Mouse (Mus musculus) Patski (cell line): ENCODE results near the gene Ift52. TPM values are rescaled to one million over a fixed set of nuclear protein-coding genes. Genes with fewer than 3 reads are reported as not detected.

ENCODE experiments used
- ATAC-seq: fragments of 100-300 bp; one replicate; pipeline ENCODE4 v1.8.0; 2021
- CTCF ChIA-PET: fragments of 350-600 bp; sonication (Branson Sonifier 250); formaldehyde crosslinking; loops from one replicate; lab custom pipeline; 2022; ENCODE audit warnings: inconsistent platforms; lab: Charles Lee
- POLR2A ChIA-PET: fragments of 350-600 bp; sonication (Branson Sonifier 250); formaldehyde crosslinking; loops from one replicate; lab custom pipeline; 2022; ENCODE audit warnings: antibody characterized with exemption, inconsistent platforms; lab: Charles Lee
- DNase-seq: peaks from one replicate; pipeline ENCODE4 v3.0.0-alpha.2; 2011; ENCODE audit warnings: low read depth, low spot score
- H3K27me3 ChIP-seq: fragments of 371-371 bp; one replicate; pipeline ENCODE4 v1.5.1; 2021
- CTCF ChIP-seq: fragments of 100-300 bp; IDR thresholded peaks from one replicate; pipeline ENCODE4 v1.5.1; 2021
- in situ Hi-C: fragments of 300-500 bp; cut with MboI; formaldehyde crosslinking; loops from 3 replicates; pipeline ENCODE4 v1.11.1; 2018; ENCODE audit warnings: low pct_unique_long_range_greater_than_20kb, mixed read lengths
- polyA plus RNA-seq: library from polyadenylated mRNA; unstranded; gene quantifications from one replicate; pipeline ENCODE4 v1.2.3, GENCODE M21; 2021

Gene Ift52
- polyA plus RNA-seq, 1 experiment from 2014 or later: 62.9 TPM

DNA sequence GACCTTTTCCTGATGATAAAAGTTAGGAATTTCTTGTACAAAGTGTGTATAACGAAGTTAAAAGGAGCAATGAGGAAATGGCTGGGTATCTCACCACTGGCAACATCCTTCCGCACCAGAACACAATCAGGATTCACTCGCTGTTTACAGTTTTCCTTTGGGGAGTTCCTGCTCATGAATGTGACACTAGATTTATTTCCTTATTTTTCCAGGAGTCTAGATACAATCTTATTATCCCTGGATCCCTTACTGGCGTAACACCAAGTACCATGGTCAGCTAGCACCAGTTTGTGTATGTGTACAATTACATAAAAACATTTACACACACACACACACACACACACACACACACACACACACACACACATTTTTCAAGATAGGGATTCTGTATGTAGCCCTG, 9.9 kb upstream of the Ift52 start:
- no peaks in the 10 kb centered on the region for H3K27me3 ChIP-seq
- DNase-seq: no peak
- CTCF ChIA-PET: interaction anchor here (0.8 kb wide), 1 partner anchor 15 kb away, joined by 3 read pairs; no protein-coding TSS in a partner anchor
- ATAC-seq: no peak
- in situ Hi-C loops: no loop called here
- POLR2A ChIA-PET: no interaction called here
- TF ChIP-seq CTCF: no peak

DNA sequence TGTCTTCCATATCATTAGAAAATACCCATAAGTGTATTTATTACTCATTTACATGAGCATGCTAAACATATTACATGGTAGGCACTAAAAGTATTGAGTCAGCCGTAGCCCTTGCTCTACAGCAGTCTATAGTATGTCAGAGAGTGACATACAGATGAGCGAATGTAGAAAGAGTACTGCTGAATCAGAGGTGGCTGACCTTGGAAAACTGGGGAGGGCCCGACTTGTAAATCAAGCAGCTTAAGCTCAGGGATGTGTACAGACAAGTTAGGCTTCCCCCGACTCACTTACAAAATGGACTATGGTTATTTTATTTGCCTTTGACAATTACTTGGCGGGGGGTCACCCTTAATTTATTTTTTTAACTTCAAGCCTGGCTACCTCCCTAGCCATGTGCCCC, 14.1 kb downstream of the Ift52 start:
- DNase-seq (no peak), ATAC-seq (no peak)
- CTCF ChIA-PET: no interaction called here
- in situ Hi-C loops: no loop called here
- no peaks in the 10 kb centered on the region for H3K27me3 ChIP-seq
- POLR2A ChIA-PET: interaction anchor here (1.0 kb wide), 1 partner anchor 29 kb away, joined by 3 read pairs; no protein-coding TSS in a partner anchor
- TF ChIP-seq CTCF: no peak

DNA sequence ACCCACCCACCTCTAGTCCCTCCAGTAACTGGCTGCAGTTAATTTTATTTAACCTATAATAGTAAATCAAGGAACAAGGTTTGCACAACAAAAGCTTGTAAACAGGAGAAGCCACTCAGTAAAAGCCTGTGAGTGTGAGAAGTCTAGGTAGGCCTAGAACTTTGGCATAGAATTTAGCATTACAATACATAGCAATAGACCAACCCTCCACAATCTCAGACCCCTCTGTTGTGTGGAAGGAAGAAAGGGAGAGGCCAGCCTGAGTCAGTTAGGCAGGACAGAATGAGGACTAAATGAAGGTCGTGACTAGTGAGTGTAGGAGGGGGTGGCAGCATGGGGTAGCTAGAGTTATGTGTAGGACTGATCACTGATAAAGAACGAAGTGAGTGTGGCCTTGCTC, 14.6 kb downstream of the Ift52 start:
- DNase-seq (no peak), ATAC-seq (no peak)
- in situ Hi-C loops: no loop called here
- H3K27me3 ChIP-seq: no peaks in the 10 kb centered on the region
- ChIA-PET POLR2A (no interaction called here), CTCF (no interaction called here)
- TF ChIP-seq CTCF: no peak

DNA sequence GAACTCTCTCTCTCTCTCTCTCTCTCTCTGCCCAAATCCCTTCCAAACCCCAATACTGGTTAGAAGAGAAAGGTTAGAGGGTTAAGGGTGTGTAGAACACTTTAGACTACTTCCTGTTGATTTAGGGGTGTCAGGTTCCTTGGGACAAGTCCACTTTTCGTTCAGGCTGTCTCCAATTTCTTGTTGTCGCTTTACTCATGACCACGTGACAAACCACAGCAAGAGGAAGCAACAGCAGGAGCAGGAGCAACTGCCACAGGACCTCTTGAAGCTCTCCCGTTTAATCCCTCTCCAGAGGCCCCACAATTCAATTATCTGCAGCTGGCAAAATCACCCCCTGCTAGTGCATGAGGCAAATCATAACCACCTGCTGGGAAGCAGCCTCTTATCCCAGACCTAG, 15.5 kb downstream of the Ift52 start:
- in situ Hi-C loops: no loop called here
- DNase-seq: no peak
- POLR2A ChIA-PET: no interaction called here
- TF ChIP-seq CTCF: no peak
- CTCF ChIA-PET: no interaction called here
- H3K27me3 ChIP-seq: no peaks in the 10 kb centered on the region
- no peak for ATAC-seq

DNA sequence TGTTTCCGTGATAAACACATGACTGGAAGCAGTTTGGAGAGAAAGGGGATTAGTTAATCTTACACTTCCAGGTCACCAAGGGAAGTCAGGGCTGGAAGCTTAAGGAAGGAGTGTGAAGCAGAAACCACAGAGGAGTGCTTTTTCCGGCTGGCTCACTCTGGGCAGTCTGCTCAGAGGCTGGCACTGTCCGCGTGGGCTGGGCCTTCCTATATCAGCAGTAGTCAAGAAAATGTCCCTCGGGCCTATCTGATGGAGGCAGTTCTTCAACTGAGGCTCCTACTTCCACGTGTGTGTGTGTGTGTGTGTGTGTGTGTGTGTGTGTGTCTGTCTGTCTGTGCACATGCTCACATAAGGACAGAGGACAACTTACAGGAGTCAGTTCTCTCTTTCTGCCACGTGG, 22.8 kb downstream of the Ift52 start:
- H3K27me3 ChIP-seq: no peaks in the 10 kb centered on the region
- ATAC-seq: no peak
- POLR2A ChIA-PET: no interaction called here
- no peak for TF ChIP-seq CTCF
- DNase-seq: no peak
- in situ Hi-C loops: no loop called here
- CTCF ChIA-PET: no interaction called here

DNA sequence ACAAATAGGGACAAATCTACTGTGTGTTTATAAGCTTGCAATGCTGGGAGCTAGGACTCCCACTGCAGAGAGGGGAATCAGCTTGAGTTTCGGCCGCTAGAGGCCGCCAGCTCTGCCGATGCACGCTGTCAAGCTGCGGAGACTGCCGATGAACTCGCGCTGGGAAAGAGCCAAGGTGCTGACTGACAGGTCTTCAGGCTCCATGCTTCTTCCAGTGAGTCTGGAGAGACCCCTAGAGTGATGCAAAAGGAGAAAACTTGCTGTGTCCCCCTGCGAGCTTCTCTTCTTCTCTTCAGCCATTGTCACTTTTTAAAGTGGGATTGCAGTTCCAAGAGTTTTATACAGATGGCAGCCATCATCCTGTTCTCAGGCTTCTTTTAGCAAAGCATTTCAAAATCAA, 31.0 kb downstream of the Ift52 start:
- peak; percentile 73 for ATAC-seq
- peak; percentile 73 for TF ChIP-seq CTCF
- CTCF ChIA-PET: interaction anchor here (0.8 to 1.5 kb wide), 6 partner anchors 12 to 109 kb away, joined by 3 to 7 read pairs (median 3); no protein-coding TSS in a partner anchor
- no peak for DNase-seq
- in situ Hi-C loops: no loop called here
- POLR2A ChIA-PET: no interaction called here
- H3K27me3 ChIP-seq: no peaks in the 10 kb centered on the region

DNA sequence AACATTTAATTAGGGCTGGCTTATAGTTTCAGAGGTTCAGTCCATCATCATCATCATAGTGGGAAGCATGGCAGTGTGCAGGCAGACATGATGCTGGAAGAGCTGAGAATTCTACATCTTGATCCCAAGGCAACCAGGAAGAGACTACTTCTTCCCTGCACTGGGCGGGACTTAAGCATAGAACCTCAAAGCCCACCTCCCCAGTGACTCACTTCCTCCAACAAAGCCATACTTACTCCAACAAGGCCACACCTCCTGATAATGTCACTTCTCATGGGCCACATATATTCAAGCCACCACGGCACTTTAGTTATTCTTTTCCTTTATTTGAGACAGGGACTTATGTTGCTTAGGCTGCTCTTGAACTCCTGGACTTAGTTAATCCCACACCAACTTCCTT, 32.0 kb downstream of the Ift52 start:
- H3K27me3 ChIP-seq: no peaks in the 10 kb centered on the region
- ATAC-seq (no peak), DNase-seq (no peak)
- in situ Hi-C loops: no loop called here
- POLR2A ChIA-PET: interaction anchor here (0.6 kb wide), 1 partner anchor 88 kb away, joined by 4 read pairs; no protein-coding TSS in a partner anchor
- TF ChIP-seq CTCF: no peak
- CTCF ChIA-PET: interaction anchor here (0.7 kb wide), 1 partner anchor 52 kb away, joined by 4 read pairs; no protein-coding TSS in a partner anchor

DNA sequence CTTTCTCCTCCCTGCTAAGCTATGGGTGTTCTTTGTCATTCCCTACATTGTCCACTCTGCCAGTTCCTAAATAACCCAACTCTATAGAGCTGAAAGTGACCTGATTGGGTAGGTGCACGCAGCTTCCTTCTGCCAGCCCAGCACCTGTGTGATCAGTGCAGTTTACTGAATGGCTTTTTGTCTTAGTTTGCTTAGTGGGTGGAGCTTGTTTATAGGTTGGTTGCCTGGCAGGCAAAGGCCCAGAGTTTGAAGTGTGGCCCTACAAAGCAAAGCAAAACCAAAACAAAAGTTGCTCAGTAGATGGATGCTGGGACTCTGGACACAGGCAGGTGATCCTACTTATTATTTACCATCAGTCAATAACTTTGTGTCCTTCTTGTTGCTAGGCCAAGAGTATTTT, 34.5 kb downstream of the Ift52 start:
- POLR2A ChIA-PET: no interaction called here
- DNase-seq (no peak), ATAC-seq (no peak)
- in situ Hi-C loops: no loop called here
- no peak for TF ChIP-seq CTCF
- no peaks in the 10 kb centered on the region for H3K27me3 ChIP-seq
- CTCF ChIA-PET: no interaction called here

DNA sequence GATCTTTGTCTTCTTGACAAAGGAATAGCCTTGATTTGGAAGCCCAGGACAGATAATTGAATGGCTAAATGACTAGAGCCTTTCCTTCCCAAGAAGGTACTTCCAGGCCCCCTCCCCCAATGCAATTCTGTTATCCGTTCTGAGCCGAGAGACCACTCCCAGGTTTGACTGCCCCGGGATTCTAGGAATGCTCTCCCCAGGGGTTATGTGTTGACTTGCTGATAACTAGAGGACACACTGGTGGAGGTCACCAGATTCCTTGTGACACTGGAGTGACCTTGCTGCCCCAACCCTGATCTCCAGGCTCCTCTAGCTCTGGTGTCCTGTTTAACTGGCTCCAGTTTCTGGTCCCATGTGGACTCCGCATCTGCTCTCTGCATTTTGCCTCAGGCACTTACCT, 34.9 kb downstream of the Ift52 start:
- in situ Hi-C loops: no loop called here
- ATAC-seq (no peak), DNase-seq (no peak)
- H3K27me3 ChIP-seq: no peaks in the 10 kb centered on the region
- ChIA-PET CTCF (no interaction called here), POLR2A (no interaction called here)
- TF ChIP-seq CTCF: no peak

DNA sequence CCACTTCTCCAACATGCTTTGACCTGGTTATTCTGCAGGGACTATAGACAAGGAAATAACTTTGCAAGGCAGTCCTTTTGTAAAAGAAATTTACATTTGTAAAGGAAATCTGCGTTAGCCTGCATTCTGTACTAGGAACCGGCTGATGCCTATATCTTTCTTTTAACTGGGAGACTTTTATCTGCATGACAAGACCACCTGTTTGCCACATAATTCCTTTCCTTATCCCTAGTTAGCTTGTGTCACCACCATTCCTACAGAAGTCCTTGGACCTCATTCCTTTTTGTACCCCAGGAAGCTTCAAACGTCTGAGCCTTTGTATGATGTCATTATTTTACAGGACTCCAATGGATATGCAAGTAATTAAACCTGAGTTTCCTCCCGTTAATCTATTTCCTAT, 35.7 kb downstream of the Ift52 start:
- H3K27me3 ChIP-seq: no peaks in the 10 kb centered on the region
- TF ChIP-seq CTCF: no peak
- ChIA-PET POLR2A (no interaction called here), CTCF (no interaction called here)
- no peak for ATAC-seq
- in situ Hi-C loops: no loop called here
- DNase-seq: no peak

DNA sequence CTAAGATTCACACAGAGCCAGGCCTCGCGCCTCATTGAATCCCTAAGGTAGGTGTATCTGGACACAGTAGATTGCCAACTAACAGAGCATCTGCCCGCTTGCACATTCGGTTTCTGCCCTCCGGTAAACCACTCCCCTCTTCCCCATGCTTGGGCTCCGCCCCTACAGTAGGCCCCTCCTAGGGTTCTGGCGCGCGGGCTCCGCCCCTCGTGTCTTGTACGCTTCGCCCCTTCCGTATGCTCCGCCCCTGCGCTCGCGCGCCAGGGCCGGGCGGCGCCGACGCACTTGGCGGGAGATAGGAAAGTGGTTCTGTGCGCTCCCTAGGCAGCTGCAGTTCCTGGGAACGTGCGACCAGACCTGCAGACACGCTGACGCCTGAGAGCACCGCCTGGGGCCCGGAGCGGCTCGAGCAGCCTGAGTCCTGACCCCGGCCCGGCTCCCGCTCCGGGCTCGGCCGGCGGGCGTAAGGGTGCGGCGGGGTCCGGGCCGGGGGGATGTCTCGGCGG, 37.2 kb downstream of the Ift52 start, which contains the start of gene Mybl2:
Gene Mybl2 (plus strand): TSS at position 353 of the 506 bp plus-strand sequence.
- in situ Hi-C loops: no loop called here
- no peaks in the 10 kb centered on the region for H3K27me3 ChIP-seq
- peak; percentile 68 for DNase-seq
- TF ChIP-seq CTCF: no peak
- peak; percentile 98 for ATAC-seq
- ChIA-PET POLR2A (no interaction called here), CTCF (interaction anchor here (1.0 kb wide), 1 partner anchor 12 kb away, joined by 4 read pairs; no protein-coding TSS in a partner anchor)
